Mouse (Mus musculus) bone marrow macrophage, adult 2 months (primary cell): Measurements from ENCODE around the gene Cyp4f14.

Source experiments
- CTCF ChIP-seq: IDR thresholded peaks from 2 replicates; pipeline ENCODE4 v1.5.1; 2012; ENCODE audit warnings: low read depth, mild to moderate bottlenecking, low read length, moderate library complexity
- POLR2A ChIP-seq: IDR thresholded peaks from 2 replicates; pipeline ENCODE4 v1.6.1; 2012; ENCODE audit warnings: mild to moderate bottlenecking, low read depth, low read length, borderline replicate concordance

- TF ChIP-seq POLR2A = no peak
- TF ChIP-seq CTCF = no peak
These were observed 2.0 kb upstream of the Cyp4f14 start for GRCm38 (mm10) chr17:32919123-32919522.
